Mouse (Mus musculus): ENCODE measurements around the gene Gpr108.
A peak's percentile ranks its signal among the peaks of the same experiment; 100 is the strongest.

Gpr108 gene

GRCm38 (mm10) chr17:57246663-57247392, 1.4 kb downstream of the Gpr108 start:
- no peak for DNase-seq (ENCODE audit: extremely low read depth, low read depth)

GRCm38 (mm10) chr17:57245311-57245929, 2.8 kb downstream of the Gpr108 start:
- no peak for DNase-seq (ENCODE audit: extremely low read depth, low read depth)

GRCm38 (mm10) chr17:57243650-57244370, 4.4 kb downstream of the Gpr108 start:
- DNase-seq (ENCODE audit: extremely low read depth, low read depth) = no peak

DNA sequence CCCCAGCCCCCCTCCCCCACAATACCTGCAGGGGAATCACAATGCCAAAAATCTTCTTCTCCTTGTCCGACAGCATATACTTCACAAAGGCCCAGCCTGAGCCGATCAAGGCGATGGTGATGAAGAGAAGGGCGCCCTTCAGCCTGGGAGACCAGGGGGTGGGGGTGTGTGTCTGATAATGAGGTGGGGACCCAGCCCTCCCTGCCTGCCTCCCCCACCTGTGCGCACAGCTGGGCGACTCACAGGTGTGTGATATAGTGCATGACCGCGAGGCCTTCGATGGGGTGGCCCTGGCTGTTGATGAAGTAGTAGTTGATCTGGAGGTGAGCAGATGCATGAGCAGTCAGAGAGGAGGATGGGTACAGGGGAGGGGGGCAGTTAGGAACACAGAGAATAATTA, 11.1 kb downstream of the Gpr108 start:
- no peak for DNase-seq (ENCODE audit: extremely low read depth, low read depth)

- no peak for DNase-seq (ENCODE audit: extremely low read depth, low read depth)
These were observed 12.4 kb downstream of the Gpr108 start for GRCm38 (mm10) chr17:57235803-57236202.

DNA sequence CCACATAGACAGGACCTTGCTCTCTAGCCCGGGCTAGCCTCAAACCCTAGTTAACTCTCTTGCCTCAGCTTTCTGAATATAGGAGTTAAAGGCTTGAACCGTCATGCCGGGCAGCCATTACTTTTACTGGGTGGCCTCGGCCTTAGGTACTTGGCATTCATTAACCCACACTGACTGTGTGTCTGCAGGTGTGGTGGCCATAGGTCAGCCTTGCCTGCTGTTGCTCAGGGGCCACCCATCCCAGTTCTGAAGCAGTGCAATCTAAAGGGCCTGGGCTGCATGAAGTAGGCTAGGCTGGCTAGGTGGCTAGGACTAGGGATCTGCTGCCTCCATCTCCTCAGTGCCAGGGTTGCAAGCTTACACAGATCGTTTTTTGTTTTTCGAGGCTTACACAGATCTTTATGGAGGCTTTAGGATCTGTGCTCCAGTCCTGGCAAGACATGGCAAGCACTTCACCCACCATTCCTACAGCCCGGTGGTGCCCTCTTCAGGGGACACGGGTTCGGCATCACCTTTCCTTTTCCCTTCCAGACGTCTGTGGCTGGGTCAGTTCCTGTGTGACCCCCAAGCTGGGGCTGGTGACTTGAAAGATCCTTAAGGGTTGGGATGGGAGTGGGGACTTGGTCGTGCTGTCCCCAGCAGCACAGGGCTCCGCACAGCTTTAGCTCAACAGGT, 13.9 kb downstream of the Gpr108 start:
- DNase-seq (ENCODE audit: extremely low read depth, low read depth) = no peak

- no peak for DNase-seq (ENCODE audit: extremely low read depth, low read depth)
These were observed 15.2 kb downstream of the Gpr108 start for GRCm38 (mm10) chr17:57233038-57233437.

DNA sequence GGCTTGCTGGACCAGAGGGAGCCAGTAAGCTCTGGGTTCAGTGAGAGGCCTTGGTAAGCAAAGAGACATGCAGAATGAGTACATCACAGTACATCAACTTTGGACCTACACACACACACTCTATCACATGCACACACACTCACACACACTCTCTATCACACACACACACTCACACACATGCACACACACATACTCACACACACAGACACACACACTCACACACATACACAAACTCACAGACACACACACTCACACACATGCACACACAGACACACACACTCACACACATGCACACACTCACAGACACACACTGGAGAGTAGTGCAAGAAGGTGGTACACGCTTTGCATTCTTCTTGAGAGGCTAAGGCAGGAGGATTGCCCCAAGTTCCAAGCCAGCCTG, 16.0 kb downstream of the Gpr108 start:
- DNase-seq (ENCODE audit: extremely low read depth, low read depth) = no peak

DNA sequence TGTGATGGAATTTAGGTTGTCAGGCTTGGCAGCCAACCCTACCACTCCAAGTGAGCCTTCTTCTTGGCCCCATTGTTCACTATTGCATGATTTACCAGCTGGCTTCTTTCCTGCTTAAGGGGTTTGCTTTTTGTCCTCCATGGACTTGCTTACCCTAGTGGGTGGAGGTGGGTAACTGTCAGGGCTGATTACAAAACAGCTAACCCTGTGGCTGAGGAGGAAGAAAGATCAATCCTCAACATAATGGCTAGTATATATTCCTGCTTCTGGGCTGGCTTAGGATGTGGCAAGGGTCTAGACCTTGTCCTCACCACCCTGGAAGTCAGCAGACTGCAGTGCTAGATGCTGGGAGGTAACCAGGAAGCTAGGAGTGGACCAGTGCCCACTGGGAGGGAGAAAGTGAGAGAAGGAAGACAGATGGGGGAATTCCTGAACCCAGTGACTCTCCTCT, 16.9 kb downstream of the Gpr108 start:
- no peak for DNase-seq (ENCODE audit: extremely low read depth, low read depth)

- no peak for DNase-seq (ENCODE audit: extremely low read depth, low read depth)
These were observed 17.5 kb downstream of the Gpr108 start for GRCm38 (mm10) chr17:57230728-57231125.

DNA sequence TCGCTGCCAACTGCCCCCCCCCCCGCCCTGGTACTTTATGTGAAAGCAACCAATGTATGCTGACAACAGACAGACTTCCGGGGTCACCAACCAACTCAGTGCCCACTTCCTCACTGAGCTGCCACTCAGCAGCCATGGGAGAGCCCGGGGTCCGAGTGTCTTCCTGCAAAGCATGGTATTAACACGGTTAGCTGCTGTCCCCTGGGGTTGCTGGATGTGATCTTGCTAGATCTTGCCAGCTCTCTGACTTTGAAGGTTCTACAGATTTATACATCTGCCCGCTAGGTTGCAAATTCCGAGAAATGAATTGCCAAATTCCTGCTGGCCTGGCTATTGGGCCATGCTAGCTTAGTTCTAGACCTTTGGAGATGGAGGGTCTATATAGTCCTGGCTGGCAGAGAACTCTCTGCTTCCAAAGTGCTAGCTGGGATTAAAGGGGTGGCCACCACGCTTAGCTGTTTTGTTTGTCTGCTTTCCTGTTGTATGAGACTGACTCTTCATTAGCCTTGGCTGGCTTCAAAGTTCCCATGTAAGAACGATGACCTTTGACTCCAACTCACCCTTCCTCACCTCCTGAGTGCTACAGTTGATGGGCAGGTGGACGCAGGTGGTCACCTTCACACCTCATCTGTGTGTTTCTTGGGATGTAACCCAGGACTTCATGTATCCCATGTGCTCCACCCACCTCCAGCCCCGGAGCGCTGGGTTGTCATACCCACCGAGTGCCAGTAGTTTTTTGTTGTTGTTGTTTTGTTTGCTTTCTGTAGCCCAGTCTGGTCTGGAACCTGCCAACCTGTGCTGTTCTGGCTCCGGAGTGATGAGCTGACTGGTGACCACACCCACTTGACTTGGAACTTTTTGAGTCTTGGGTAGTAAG, 18.2 kb downstream of the Gpr108 start:
- no peak for DNase-seq (ENCODE audit: extremely low read depth, low read depth)

DNA sequence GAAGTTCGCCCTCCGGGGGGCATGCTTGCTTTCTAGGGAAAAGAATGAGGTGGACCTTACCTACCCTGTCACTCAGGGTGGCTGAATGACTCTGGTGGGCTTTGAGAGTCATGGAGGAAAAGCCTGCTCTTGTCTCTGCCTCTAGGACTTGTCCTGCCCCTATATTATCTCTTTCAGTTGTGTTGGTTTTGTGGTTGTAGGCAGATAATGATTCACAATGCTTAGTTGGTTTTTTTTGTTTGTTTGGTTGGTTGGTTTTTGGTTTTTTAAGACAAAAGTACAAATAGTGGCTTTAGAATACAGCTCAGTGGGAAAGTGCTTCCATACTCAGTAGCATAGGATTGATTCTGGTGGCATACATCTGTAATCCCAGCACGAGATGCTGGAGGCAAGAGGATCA, 19.4 kb downstream of the Gpr108 start:
- DNase-seq (ENCODE audit: extremely low read depth, low read depth) = no peak

- no peak for DNase-seq (ENCODE audit: extremely low read depth, low read depth)
These were observed 20.2 kb downstream of the Gpr108 start, which contains the start of gene C3 for GRCm38 (mm10) chr17:57228014-57228413. Gene C3, minus strand, starts transcription at chr17:57228136.

DNA sequence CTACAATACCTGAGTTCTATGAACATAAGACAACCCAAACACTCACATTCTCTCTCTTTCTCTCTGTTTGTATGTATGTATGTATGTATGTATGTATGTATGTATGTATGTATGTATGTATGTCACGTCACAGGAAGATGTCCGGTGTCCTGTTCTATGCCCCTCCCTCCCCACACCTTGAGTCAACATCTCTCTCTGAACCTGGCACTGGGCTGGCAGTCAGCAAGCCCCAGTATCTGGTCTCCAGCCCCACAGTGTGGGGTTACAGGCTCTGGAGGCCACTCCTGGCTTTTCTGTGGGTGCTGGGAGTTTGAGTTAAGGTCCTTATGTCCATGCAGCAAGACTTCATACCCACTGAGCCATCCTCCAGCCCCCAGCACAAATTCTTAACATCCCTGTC, 20.8 kb downstream of the Gpr108 start:
- DNase-seq (ENCODE audit: extremely low read depth, low read depth) = no peak

- peak; percentile 51 for DNase-seq (ENCODE audit: extremely low read depth, low read depth)
These were observed 24.9 kb downstream of the Gpr108 start for GRCm38 (mm10) chr17:57223313-57223712.

DNA sequence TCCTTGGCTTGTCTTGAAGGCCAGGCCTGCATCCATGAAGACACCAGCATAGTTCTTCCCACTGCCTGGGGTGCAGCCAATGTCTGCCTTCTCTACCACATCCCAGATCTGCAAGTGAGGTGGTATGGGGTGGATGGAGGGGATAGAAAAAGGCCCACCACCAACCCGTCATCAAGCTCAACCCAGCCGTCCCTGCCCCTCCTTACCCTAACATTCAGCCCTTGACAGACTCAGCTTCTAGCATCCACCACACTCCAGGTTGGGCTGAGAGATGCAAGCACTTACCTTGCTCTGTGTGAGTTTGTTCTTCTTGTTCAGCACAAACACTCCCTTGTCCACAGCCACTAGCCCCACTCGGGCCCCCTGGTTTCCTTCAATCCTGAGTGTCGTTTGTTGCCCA, 26.3 kb downstream of the Gpr108 start:
- no peak for DNase-seq (ENCODE audit: extremely low read depth, low read depth)

DNA sequence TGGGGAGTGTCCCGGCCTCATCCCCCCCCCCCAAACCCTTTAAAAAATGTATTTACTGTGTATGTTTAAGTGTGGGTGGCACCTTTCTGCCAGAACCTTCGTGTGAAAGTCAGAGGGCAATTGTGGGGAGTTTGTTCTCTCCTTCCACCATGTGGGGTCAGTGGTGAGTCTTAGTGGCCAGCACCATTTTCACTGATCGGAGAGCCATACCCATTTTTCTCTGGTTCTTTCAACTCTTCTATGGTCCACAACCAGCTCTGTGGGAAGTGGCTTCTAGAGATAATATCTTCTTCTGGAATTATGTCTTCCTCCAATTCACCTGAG, 28.4 kb downstream of the Gpr108 start:
- DNase-seq (ENCODE audit: extremely low read depth, low read depth) = peak; percentile 30

DNA sequence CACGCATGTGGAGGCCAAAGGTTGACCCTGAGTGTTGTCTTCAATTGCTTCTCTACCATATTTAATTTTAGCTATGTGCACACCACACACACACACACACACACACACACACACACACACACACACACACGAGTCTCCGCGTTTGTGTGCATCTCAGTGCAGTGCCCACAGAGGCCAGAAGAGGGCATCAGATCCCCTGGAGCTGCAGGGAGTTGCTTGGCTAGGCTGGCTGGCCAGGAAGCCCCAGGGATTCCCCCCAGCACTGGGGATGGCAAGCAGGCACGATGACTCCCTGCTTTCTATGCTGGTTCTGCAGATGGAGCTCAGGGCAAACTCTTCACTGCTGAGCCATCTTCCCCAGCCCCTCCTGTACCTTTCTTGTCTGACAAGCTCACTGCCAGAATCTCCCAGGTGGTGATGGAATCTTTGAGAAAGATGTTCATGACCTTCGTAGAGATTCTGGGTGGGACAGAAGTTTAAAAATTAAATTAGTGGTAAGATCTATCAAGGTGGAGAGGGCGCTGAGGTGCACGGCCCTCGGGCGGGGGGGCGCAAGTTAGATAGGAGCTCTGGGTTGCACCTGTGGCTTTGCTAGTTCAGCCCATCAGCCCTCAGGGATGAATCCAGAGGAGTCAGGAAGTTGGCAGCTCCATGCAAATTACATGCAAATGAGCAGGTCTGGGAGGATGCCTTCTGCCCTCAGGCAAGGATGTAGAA, 28.9 kb downstream of the Gpr108 start:
- DNase-seq (ENCODE audit: extremely low read depth, low read depth) = peak; percentile 31

DNA sequence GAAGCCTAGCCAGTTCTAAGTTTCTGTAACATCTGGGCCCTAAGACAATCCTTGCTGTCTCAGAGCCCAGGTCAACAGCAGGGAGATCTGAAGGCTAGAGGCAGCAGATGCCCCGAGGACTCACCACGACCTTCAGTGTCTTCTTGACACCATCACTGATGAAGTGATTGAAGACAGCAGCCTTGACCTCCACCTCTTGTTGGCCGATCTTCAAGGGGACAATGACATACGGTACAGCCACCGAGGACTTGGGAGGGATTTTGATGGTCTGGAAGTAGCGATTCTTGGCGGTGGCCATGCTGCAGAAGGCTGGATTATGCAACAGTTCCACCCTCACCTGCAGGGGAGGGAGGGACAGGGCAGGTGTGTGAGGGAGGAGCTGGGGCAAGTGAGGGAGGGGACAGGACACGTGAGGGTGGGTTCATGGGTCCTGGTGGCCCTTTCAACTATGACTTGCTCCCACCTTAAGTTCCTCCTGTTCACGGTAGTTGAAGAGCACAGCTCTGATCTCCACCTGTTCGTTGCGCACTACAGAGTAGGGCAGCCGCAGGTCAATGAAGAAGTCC, 29.8 kb downstream of the Gpr108 start:
- no peak for DNase-seq (ENCODE audit: extremely low read depth, low read depth)

All from MEL-GATA-1-ER (cell line).